Mouse (Mus musculus) myocyte (in vitro differentiated cells): ENCODE results near the gene Cnih2.

Experiments
- MAX ChIP-seq: IDR thresholded peaks from one replicate; pipeline ENCODE4 v1.6.1; 2011; ENCODE audit warnings: low read depth, mild to moderate bottlenecking, control low read depth
- POLR2A ChIP-seq: IDR thresholded peaks from one replicate; pipeline ENCODE4 v1.6.1; 2011; ENCODE audit warnings: low read depth, mild to moderate bottlenecking, control low read depth, moderate library complexity; ENCODE audit not compliant: insufficient read length
- POLR2AphosphoS2 ChIP-seq: IDR thresholded peaks from one replicate; pipeline ENCODE4 v1.6.1; 2011; ENCODE audit warnings: low read depth, control low read depth; ENCODE audit not compliant: insufficient read length

GRCm38 (mm10) chr19:5093481-5094242, 4.7 kb downstream of the Cnih2 start:
- TF ChIP-seq POLR2AphosphoS2 (no peak), POLR2A (no peak), MAX (no peak)
